Mouse (Mus musculus) hindbrain, postnatal 0 days (tissue): Measurements from ENCODE around the gene Zswim3. TPM values are rescaled to one million over a fixed set of nuclear protein-coding genes. Genes with fewer than 3 reads are reported as not detected.
A peak's percentile ranks its signal among the peaks of the same experiment; 100 is the strongest.
"Not testable (repeated sequence)": the region's sequence is repeated elsewhere in the genome, so short reads cannot be mapped to it uniquely, and the experiment has no call there.

Source experiments
- ATAC-seq: fragments of 200-750 bp; cut with Nextera tagmentation; 2 replicates; pipeline ENCODE4 v1.8.0; 2017; ENCODE audit warnings: mild to moderate bottlenecking, moderate TSS enrichment, moderate library complexity
- DNase-seq: peaks from one replicate; pipeline ENCODE4 v3.0.0-alpha.2; 2015; ENCODE audit warnings: low spot score
- H3K27ac ChIP-seq: fragments of 300-500 bp; sonication (generic); 2 replicates; pipeline ENCODE4 v1.5.1; 2014; ENCODE audit warnings: mild to moderate bottlenecking
- H3K27me3 ChIP-seq: fragments of 300-500 bp; sonication (generic); 2 replicates; pipeline ENCODE4 v1.6.1; 2014; ENCODE audit warnings: low read length, mixed read lengths; ENCODE audit not compliant: insufficient read depth
- H3K36me3 ChIP-seq: fragments of 300-500 bp; sonication (generic); 2 replicates; pipeline ENCODE4 v1.6.1; 2014; ENCODE audit warnings: low read length, mixed read lengths; ENCODE audit not compliant: insufficient read depth
- H3K4me1 ChIP-seq: fragments of 300-500 bp; sonication (generic); 2 replicates; pipeline ENCODE4 v1.6.1; 2014; ENCODE audit warnings: antibody characterized with exemption, low read length, mixed read lengths; ENCODE audit not compliant: insufficient read depth
- H3K4me2 ChIP-seq: fragments of 300-500 bp; sonication (generic); 2 replicates; pipeline ENCODE4 v1.6.1; 2014; ENCODE audit warnings: low read depth, mild to moderate bottlenecking, low read length, moderate library complexity, mixed read lengths
- H3K4me3 ChIP-seq: fragments of 300-500 bp; sonication (generic); 2 replicates; pipeline ENCODE4 v1.5.1; 2014; ENCODE audit warnings: low read length
- H3K9ac ChIP-seq: fragments of 300-500 bp; sonication (generic); replicated peaks from 2 replicates; pipeline ENCODE4 v1.6.1; 2014; ENCODE audit warnings: mild to moderate bottlenecking, low read length, moderate library complexity, mixed read lengths
- H3K9me3 ChIP-seq: fragments of 300-500 bp; sonication (generic); 2 replicates; pipeline ENCODE4 v1.6.1; 2016; ENCODE audit warnings: low read length, mixed read lengths
- CTCF ChIP-seq: IDR thresholded peaks from 2 replicates; pipeline ENCODE4 v1.5.1; 2016; ENCODE audit warnings: antibody characterized with exemption, control low read depth, low read depth
- WGBS: fragments of 180-500 bp; shearing (Covaris S2); extraction: QIAGEN DNeasy Blood & Tissue Kit; methylation state at CpG from one replicate; pipeline ENCODE4 v1.1.7; 2014; 5-methylcytosine and 5-hydroxymethylcytosine counted together
- polyA plus RNA-seq: library from polyadenylated mRNA; unstranded; fragments of >200 nt; fragmentation: Nextera tagmentation; extraction: Ambion mirVana; gene quantifications from 2 replicates; pipeline ENCODE4 v1.2.1, GENCODE M21; 2015
- total RNA-seq: library from RNA; depleted of rRNA; stranded (reverse); fragments of >200 nt; gene quantifications from 2 replicates; pipeline ENCODE4 v1.2.3, GENCODE M21; 2014

The Zswim3 gene
- total and polyA plus RNA-seq, 2 experiments from 2014 or later: 5.2 to 8.3 TPM

- TF ChIP-seq CTCF: peak; percentile 19; the same call in 1 of the 2 replicates
- H3K4me1 ChIP-seq: peaks cover 14% of the 10 kb centered on the region; the same call in 1 of the 2 replicates
- peak; percentile 79 for ATAC-seq
- WGBS: 0% methylated on average over 31 of the region's 31 CpGs
- H3K9me3 ChIP-seq: no peaks in the 10 kb centered on the region
- H3K36me3 ChIP-seq: peaks cover 13% of the 10 kb centered on the region
- peak; percentile 95 for DNase-seq
- peak within 1 kb of the TSS; percentile 56 for H3K9ac ChIP-seq
- peak within 1 kb of the TSS; percentile 56 for H3K4me3 ChIP-seq
- peak within 1 kb of the TSS; percentile 86 for H3K4me2 ChIP-seq
- H3K27me3 ChIP-seq: no peaks in the 10 kb centered on the region
- peak within 1 kb of the TSS; percentile 79 for H3K27ac ChIP-seq
Measured at GRCm38 (mm10) chr2:164833314-164833959, 28.5 kb downstream of the Zswim3 start, which contains the start of gene Neurl2. Gene Neurl2, minus strand, starts transcription at chr2:164833456.

GRCm38 (mm10) chr2:164834531-164834930, 29.6 kb downstream of the Zswim3 start:
- 39% methylated on average over 8 of the region's 8 CpGs for WGBS

GRCm38 (mm10) chr2:164835164-164835563, 30.3 kb downstream of the Zswim3 start:
- Histone ChIP-seq H3K36me3 (peaks cover 21% of the 10 kb centered on the region), H3K9me3 (no peaks in the 10 kb centered on the region), H3K9ac (no peak overlapping the region), H3K4me1 (peaks cover 14% of the 10 kb centered on the region; the same call in 1 of the 2 replicates), H3K4me2 (0 out of 2 replicates have a peak overlapping the region, but pooled peaks have one; percentile 86), H3K4me3 (no peak overlapping the region), H3K27me3 (no peaks in the 10 kb centered on the region), H3K27ac (no peak overlapping the region)
- TF ChIP-seq CTCF: no peak
- DNase-seq (no peak), ATAC-seq (no peak)
- 96% methylated on average over 4 of the region's 4 CpGs for WGBS

More at GRCm38 (mm10) chr2:164834531-164834930, 29.6 kb downstream of the Zswim3 start:
- peak overlapping the region; percentile 56 for H3K4me3 ChIP-seq
- H3K9me3 ChIP-seq: no peaks in the 10 kb centered on the region
- peak overlapping the region; percentile 56 for H3K9ac ChIP-seq
- ATAC-seq (no peak), DNase-seq (no peak)
- peaks cover 21% of the 10 kb centered on the region for H3K36me3 ChIP-seq
- H3K27ac ChIP-seq: 0 out of 2 replicates have a peak overlapping the region, but pooled peaks have one; percentile 79
- peaks cover 14% of the 10 kb centered on the region; the same call in 1 of the 2 replicates for H3K4me1 ChIP-seq
- peak; percentile 25 for TF ChIP-seq CTCF
- H3K4me2 ChIP-seq: peak overlapping the region; percentile 86
- no peaks in the 10 kb centered on the region for H3K27me3 ChIP-seq

- DNase-seq (peak; percentile 27), ATAC-seq (no peak)
- H3K4me3 ChIP-seq: no peak overlapping the region
- no peaks in the 10 kb centered on the region for H3K27me3 ChIP-seq
- no peaks in the 10 kb centered on the region for H3K36me3 ChIP-seq
- H3K4me1 ChIP-seq: no peaks in the 10 kb centered on the region
- H3K4me2 ChIP-seq: no peak overlapping the region
- H3K9me3 ChIP-seq: no peaks in the 10 kb centered on the region
- 53% methylated on average over 3 of the region's 3 CpGs for WGBS
- no peak overlapping the region for H3K9ac ChIP-seq
- peak; percentile 58 for TF ChIP-seq CTCF
- no peak overlapping the region for H3K27ac ChIP-seq
Measured at GRCm38 (mm10) chr2:164845782-164846181, 40.9 kb downstream of the Zswim3 start.

- H3K4me2 ChIP-seq: no peak overlapping the region
- no peaks in the 10 kb centered on the region for H3K36me3 ChIP-seq
- H3K9ac ChIP-seq: no peak overlapping the region
- no peaks in the 10 kb centered on the region for H3K9me3 ChIP-seq
- TF ChIP-seq CTCF: no peak
- ATAC-seq: no peak
- H3K4me1 ChIP-seq: no peaks in the 10 kb centered on the region
- no peak for DNase-seq
- WGBS: 93% methylated on average over 8 of the region's 8 CpGs
- 0 out of 2 replicates have a peak, but pooled peaks cover 5% of the 10 kb centered on the region for H3K27me3 ChIP-seq
- no peak overlapping the region for H3K4me3 ChIP-seq
- no peak overlapping the region for H3K27ac ChIP-seq
Measured at GRCm38 (mm10) chr2:164850061-164850460, 45.2 kb downstream of the Zswim3 start.

GRCm38 (mm10) chr2:164855572-164855971, 50.7 kb downstream of the Zswim3 start:
- not testable (repeated sequence) for ATAC-seq, H3K9me3 ChIP-seq, H3K27ac ChIP-seq, H3K36me3 ChIP-seq, DNase-seq, H3K4me3 ChIP-seq, H3K9ac ChIP-seq
- Histone ChIP-seq H3K27me3 (0 out of 2 replicates have a peak, but pooled peaks cover 13% of the 10 kb centered on the region), H3K4me2 (peak overlapping the region; percentile 97; the same call in 1 of the 2 replicates), H3K4me1 (peaks cover 15% of the 10 kb centered on the region; the same call in 1 of the 2 replicates)
- WGBS: 81% methylated on average over 5 of the region's 5 CpGs
